Mouse (Mus musculus) embryo, embryonic 11.5 days (tissue): ENCODE data around the gene Pex26.

Source experiments
- DNase-seq: peaks from one replicate; pipeline ENCODE4 v3.0.0-alpha.2; 2012; ENCODE audit warnings: low read depth, low spot score

The Pex26 gene

DNA sequence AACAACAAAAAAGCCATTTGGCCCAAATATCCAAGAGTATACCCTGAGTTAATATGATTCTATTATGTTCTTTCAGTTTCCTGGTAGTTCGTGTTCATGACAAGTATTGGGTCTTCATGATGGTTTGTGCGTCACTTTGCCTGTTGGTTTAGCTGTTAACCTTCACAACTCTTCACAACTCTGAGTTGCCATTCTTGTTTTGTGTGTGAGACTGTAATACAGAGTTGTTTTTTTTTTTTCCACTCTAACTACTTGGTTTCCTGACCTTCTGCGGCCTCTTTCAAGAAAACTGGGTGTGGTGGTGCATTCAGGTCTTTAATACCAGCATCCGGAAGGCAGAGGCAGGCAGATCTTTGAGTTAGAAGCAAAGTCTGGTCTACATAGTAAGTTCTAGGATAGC, 54.7 kb downstream of the Pex26 start:
- DNase-seq = no peak

DNA sequence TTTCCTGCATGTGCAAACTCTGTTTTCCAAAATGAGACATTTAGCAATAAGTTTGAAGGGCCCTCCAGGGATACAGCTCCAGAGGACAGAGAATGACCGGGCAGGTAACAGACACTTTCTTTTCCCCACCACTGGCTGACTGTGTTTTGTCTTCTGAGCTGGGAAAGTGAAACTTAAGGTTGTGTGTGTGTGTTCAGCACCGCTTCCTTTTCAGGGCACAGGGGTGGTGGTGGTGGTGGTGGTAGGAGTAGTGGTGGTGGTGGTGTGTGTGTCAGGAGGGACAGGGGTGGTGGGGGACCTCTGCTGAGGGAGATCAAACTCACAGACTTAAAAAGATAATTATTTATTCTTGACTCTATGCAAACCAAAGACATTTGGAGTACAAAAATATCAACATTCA, 58.3 kb downstream of the Pex26 start:
- no peak for DNase-seq

DNA sequence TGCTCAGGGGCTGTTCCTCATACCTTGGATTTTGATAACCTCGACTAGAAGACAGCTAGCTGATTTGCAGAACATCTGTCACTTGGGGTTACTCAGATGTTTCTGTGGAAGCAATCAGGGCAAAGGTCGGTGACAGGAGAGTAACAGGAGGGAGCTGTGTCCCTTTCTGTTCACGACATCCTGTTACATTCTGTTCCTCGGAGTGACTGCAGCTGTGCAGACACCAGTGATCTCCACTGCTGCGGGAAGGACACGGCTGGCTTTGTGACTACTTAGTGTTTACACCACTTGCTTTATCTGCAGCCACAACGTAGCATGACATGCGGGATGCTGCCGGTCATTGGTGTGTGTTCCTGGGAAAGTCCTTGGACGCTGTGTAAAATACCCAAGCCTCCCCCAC, 59.7 kb downstream of the Pex26 start:
- no peak for DNase-seq

DNA sequence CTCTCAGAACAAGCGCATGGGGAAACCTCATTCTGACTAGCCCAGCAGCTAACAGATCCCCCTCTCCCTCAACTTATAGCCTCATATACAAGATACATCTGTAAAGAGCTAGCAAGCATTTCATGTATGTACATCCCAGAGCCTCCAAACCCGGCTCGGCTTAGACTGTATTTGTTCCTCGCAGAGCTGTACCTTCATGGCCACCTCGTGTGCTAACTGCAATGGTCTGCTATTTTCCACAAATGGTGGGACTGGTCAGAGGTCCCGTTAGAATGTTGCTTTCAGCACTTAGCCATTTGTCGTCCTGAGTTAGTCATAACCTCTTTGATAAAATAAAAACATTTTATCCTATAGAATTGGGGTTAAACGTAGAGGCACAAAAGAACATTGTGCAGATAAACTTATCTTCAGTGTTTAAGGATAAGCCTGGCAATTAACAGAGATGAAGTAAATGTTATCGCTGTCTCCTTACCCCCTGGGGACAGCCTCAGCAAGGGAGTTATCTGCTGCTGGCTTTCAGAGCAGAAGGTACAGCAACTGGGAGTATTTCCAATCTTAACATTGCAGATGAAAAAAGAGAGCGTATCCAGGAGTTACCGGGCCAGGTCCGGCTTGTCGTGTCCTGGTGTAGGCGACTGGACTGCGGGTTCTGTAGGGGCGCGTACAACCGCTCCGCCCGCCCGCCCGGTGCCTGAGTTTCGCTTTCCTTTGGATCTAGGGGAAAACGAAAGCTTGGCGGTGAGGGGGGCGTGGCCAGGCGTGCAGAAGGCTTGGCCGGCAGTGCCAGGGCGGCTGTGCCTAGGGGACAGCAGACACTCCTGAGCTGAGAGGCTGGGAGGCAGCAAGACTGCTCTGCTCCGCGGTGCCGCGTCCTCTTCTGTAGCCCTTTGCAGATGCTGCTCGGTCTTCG, 61.9 kb downstream of the Pex26 start, which contains the start of gene Usp18:
TSS of gene Usp18 (plus strand) at position 780 of the 910 bp plus-strand sequence.
- DNase-seq = peak; percentile 61

- no peak for DNase-seq
These were observed 62.5 kb downstream of the Pex26 start for GRCm38 (mm10) chr6:121246037-121246361.
